Mouse (Mus musculus) erythroblast, adult 5-6 weeks (primary cell): ENCODE measurements around the gene Pgpep1l. TPM values are rescaled to one million over a fixed set of nuclear protein-coding genes. Genes with fewer than 3 reads are reported as not detected.

ENCODE experiments used
- ATAC-seq: replicated peaks from 2 replicates; pipeline ENCODE4 v1.8.0; 2016; ENCODE audit warnings: moderate number of reproducible peaks, mild to moderate bottlenecking, moderate TSS enrichment, inconsistent platforms; ENCODE audit not compliant: poor library complexity, low FRiP score, severe bottlenecking
- total RNA-seq, 2 experiments: library from RNA; stranded (forward) in 1 of 2; stranded (reverse) in 1 of 2; fragments of 150-400 nt in 1 of 2; fragments of 200-764, 138-1000 nt in 1 of 2; gene quantifications; 2 replicates each; pipeline versions ENCODE4 v1.2.3 to v1.2.4; 2015 to 2017; ENCODE audit warnings: low replicate concordance in 2 of 2

Gene Pgpep1l
- total RNA-seq, 2 experiments from 2014 or later, result not detected

DNA sequence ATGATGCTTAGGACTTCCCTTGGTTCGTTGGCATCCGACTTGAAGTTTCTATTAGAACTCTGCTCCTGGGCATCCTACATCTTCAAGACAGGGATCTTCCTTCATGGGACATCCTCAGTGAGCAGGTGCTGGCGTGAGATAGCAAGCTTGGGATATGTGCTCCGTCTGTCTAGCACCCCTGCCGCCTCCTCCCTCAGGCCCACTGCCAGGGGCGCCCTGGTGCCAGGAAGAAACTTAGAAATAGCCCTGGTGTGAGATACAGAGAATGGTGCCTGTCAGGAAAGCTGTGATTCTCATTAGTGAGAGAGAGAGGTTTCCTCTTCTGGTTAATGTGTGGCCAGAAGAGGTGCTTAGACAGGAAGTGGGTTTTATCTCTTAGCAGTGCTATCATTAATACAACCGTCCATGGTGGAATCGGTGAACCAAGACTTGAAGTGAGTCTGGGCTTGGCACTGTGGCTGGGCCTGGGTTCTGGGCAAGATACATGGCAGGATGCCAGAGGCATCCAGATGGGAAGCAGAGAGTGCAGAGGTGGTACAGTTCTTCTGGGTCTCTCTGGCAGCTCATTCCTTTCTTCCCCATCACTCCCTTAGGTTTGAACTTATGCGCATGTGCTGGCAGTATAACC is 38.5 kb downstream of the Pgpep1l start:
- no peak for ATAC-seq

DNA sequence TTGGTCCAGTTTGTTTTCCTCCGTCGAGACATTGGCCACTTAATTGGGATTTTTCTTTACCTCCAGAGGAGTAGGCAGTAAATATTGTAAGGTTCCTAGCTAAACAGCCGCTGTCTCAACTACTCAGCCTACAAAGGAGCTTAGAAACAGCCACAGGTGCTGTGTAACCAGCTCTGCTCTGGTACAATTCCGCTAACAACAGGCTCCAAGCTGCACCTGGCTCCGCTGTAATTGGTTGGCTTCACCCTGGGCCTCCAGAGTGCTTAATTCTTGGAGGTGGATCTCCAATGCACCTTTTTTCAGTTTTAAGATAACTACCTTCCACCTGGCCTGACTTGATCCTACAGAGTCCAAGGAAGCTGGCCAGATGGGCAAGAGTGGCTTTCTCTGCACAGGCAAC is 40.0 kb downstream of the Pgpep1l start:
- no peak for ATAC-seq

DNA sequence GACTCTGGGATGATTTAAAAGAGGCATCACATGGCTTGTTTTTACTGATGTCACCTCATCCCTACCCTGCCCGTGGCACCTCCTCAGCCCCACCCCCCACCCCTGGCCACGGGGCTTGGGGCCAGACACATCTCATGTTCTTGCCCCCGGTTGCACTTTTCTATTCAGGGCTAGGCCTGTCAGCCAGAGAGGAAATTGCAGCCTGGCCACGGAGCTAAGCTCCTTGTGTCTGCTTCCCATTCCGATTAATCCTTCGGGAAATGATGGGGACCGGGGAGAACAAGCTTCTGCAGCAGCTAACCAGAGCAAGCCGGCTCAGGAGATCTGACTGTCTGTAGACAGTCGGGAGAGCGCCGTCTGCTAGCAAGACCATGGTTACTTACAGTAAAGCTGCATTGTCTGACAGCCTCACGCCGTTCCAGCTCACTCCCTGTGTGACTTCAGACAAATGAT is 40.7 kb downstream of the Pgpep1l start:
- no peak for ATAC-seq

DNA sequence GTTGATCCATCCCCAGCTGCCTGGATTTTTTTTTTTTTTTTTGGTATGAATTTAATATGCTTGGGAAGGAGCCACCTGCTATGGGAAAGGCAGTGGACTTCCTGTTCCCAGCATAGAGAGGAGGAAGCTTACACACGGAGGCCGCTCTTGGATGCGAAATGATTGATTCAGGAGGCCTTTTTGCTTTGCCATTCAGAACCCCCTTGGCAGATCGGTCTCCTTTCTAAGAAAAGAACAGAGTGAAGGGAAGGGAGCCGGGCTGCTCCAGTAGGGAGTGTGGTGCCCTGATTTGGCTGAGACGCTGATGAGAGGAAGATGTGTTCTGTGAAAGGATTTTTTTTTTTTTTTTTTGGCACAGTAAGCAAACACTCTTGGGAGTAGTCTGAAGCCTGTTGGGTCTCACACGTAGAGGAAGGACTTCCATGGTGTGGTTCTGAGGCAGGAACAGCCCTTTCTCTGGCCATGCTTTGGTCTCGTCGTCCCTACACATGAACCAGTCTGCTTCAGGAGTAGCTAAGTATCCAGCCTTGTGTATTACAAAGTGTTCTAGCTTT is 42.3 kb downstream of the Pgpep1l start:
- ATAC-seq, result no peak

DNA sequence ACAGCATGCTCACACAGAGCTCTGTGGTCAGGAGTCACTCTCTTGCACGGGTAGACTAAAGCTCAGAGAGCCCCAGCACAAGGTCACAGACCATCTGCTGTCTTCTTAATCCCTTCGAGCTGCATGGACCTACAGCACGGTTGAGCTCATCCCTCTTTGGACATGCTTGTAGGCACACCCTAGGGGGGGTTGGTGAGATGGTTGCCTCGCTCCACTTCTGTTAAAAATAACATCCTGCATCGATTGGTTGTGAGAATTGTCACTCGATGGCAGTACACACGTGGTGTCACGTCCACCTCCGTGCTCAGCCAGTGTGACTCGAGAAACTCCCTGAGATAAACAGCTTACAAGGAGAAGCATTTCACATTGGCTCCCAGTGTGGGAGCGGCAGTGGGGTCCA is 45.2 kb downstream of the Pgpep1l start:
- ATAC-seq, result no peak

DNA sequence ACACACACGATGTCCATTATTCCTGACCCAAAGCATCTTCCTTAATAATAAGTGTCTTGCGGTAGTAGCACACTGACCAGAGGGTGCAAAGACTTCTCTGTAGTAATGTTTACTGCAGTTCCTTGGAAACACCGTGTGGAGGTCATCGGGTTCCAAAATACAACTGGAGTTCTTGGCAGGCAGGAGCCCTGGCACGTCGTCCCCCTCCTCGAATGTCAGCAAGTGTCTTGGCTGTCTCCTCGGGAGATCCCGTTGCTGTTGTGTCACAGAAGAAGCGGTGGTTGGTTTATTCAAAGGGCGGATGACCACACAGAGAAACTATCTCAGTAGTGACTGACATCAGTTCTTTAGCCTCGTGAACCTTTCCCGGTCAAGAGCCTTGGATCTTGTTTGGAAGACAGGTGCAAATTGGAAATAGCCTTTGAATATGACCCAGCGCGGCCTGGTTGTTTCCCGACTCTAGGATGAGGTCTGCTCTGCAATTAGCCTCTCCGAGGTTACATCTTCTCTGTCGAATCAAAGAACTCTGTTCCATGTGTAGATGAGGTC is 48.4 kb downstream of the Pgpep1l start:
- ATAC-seq, result no peak

DNA sequence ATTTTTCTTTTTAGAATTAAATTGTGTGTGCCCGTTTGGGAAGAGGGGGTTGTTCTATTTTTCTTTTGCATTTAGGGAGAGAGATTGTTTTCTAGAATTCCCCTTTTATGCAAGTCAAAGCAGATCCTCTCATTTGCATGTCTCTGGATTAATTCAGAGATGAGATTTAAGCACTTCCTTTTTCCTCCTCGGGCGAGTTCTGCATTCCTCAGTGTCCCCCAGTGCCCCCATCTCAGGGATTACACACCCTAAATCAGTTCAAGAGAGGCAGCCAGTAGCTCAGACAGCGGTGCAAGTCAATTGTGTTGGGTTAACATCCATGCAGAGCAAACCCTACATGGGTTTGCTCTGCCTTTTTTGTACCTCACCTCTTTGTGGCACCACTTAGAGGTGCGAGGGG is 50.2 kb downstream of the Pgpep1l start:
- no peak for ATAC-seq

DNA sequence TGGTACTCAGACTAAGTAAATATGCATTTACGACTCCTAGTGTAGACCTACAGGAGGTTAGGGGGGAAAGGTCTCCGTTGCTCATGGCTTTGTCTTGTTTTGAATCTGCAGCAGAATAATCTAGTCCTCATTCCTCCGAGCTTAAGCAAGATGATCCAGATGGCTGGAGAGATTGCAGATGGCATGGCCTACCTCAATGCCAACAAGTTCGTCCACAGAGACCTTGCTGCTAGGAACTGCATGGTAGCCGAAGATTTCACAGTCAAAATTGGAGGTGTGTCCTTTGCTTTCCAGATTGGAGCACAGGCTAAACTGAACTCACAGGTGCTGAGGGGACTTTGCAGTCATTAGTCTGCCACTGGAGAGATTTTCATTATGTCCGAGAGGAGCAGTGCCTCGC is 52.1 kb downstream of the Pgpep1l start:
- ATAC-seq, result no peak

DNA sequence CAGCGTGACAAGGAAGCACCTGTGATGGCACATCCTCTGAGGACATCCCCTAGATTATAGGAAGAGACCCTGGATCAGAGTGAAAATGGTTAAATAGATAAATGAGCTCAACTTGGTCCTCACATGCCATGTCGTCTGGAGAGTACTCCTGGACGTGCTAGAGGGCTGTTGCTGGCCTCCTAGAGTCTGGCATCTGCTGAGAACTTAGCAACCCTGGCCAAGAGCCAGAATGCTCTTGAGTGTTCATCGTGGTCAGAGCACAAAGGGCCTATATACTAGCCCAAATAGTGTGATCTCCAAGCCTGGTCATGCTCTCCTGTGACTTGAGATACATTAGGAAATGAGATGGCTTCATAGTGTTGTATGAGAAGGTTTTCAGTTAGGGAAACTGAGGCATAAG is 53.6 kb downstream of the Pgpep1l start:
- no peak for ATAC-seq

DNA sequence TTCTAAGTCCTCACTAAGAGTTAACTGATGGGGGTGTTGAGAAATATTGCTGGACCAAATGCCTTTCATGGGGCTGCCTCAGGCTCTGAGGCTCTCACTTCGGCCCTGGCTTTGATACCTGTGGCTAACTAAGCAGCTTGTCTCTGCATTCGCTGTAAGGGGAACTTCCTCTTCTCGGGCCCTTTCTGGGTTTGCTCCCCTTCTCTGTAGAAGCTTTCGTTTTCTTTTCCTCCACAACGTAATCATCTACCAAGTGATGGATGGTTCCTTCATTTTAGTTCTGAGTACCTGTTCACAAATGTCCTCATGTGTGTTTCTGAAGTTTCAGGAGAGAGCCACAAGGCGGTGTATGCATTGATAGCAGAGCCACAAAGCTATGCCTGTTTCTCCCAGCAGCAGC is 55.0 kb downstream of the Pgpep1l start:
- ATAC-seq, result no peak

DNA sequence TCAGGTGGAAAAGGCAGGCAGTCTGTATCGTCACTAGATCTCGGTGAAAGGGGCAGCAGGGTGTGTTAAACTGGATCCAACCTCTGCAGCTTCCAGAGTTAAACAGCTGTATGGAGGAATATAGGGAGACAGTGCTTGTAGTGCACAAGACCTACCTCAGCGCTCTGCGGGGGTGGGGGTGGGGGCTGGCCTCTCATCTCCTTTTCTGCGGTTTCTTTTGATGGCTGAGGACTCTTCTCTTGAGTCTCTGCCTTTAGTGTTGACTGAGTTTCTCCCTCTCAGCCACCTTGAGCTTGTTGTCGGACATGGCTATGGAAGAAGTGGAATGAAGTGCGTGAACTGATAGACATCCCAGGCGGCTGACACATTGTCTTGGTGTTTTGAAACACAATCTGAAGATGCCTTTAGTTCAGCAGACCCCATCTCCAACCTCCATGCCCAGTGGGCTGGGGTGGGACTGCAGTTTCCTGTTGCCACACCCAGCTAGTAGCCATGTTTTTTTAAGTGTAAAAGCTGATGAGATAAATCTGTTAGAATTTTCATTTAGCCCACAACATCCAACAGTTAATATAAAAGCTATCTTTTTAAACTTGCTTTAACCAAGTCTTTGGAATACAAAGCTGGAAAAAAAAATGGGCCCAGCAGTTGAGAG is 58.1 kb downstream of the Pgpep1l start:
- no peak for ATAC-seq

DNA sequence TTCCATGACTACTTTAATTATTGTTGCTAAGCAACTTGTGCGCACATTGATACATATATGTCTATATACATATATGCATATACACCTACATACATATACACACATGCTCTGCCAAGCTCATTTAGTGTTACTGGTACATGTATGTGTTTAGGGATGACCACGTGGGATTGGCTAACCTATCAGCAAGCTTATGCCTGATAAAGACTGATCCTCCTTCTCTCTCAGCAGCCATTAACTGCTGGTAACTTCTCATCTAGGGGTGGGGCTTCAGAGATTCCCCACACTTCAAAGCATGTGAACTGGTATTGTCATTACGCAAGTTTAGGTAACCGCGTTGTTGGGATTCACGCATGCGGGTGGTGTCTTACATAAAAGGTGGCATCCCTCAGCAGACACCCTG is 64.4 kb downstream of the Pgpep1l start:
- no peak for ATAC-seq

DNA sequence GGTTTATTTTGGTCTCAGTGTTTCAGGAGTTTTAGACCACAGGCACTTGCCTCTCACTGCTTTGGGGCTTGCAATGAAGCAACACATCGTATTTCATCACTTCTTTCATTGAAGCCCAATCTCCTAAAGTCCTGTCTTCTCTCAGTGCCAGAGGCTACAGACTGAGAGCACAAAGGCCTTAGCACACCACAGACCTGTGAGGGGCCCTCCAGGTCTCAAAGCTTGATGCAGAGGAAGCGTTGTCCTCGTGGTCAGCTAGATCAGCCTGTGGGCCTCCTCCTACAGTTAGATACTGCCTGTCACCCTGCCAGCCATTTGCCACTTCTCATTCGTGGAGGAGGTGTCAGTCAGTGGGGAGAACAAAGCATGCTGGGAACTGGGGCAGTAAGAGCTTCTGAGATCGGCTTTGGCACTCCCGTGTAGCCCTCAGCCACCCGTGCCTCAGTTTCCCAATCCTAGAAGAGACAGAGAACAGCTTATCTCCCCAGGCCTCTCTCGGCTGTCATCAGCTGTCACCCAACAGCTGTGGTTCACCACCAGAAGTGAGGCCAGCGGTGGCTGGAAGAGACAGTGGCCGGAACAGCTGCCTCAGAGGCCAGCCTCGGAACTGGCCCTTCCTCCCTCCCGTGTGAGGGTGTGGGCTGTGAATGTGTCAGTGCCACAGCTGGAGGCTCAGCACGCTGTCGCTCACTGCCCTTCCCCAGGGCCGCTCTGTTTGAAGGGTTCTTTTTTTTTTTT is 69.9 kb downstream of the Pgpep1l start:
- ATAC-seq, result no peak

DNA sequence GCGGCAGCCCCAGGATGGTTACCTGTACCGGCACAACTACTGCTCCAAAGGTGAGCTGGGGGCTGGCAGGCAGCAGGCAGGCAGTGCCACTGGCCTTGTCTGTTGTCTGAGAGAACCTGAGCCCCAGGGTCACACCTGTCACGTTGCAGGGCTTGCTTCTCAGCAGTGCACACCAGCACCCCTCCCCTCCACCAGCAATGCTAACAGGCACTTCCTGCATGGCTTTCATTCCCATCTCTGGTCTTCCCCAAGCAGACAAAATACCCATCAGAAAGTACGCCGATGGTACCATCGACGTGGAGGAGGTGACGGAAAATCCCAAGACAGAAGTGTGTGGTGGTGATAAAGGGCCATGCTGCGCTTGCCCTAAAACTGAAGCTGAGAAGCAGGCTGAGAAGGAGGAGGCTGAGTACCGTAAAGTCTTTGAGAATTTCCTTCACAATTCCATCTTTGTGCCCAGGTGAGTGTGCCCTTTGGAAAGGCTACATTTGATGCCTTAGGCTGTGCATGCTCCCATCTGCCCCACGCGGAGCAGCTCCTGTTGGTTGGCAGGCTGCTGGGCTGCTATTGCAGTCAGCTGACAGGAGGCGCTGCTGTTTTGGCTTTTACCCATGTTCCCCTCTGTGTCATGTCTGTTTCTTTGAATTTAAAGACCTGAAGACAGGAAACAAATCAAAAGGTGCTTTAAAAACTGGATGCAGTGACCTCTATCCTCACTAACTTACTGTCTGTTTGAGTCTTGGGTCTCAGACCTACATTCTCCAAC is 74.2 kb downstream of the Pgpep1l start:
- no peak for ATAC-seq

DNA sequence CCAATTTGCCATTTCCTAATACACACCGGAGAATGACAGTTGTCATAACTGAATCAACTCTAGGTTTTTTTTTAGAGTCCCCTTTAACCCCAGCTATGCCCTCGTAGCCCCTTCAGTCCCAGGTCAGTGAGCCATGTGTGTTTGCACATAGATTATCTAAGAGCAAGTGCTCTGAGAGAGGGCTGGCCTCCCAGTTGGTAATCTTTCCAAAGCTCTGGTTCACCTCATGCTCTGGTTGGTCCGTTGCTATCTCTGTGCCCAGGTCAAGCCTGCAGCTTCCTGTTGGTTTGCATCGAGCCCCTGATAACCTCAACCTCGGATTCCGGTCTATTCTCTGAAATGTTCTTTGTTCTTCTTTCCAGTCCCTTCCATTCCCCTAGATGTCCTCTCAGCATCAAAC is 74.8 kb downstream of the Pgpep1l start:
- no peak for ATAC-seq

Other genes starting within 250 kb of the Pgpep1l start
- gene Fam169b, start 9.6 kb upstream of the Pgpep1l start, total RNA-seq (2015; ENCODE audit: low replicate concordance), result not detected in 2 replicates
- 0.60 TPM in 1 of 2 replicates, not detected in the other for gene Fam169b, start 9.6 kb upstream of the Pgpep1l start, total RNA-seq (2017; ENCODE audit: low replicate concordance)